Mouse (Mus musculus): Measurements from ENCODE around the gene Pbxip1. TPM values are rescaled to one million over a fixed set of nuclear protein-coding genes. Genes with fewer than 3 reads are reported as not detected.
A peak's percentile ranks its signal among the peaks of the same experiment; 100 is the strongest.

Gene Pbxip1
- total RNA-seq, 1 experiment: 19.3 TPM

- Histone ChIP-seq H3K4me3 (ENCODE audit: insufficient read depth in 1 of 2, low read depth in 1 of 2, low read length in 2 of 2, poor library complexity in 1 of 2, severe bottlenecking in 1 of 2) (peak overlapping the region; percentile 52 to 64), H3K4me1 (ENCODE audit: control insufficient read depth in 2 of 2, insufficient read depth in 2 of 2, low read length in 2 of 2, poor library complexity in 1 of 2) (peaks cover 0 to 4% of the 10 kb centered on the region in 2 experiments; a peak in 3 of 4 replicates), H3K9ac (ENCODE audit: insufficient read depth, low read depth, low read length, poor library complexity, severe bottlenecking) (peak overlapping the region; percentile 67), H3K9me3 (ENCODE audit: control insufficient read depth, insufficient read depth, low read depth, low read length) (no peaks in the 10 kb centered on the region), H3K27ac (ENCODE audit: insufficient read depth, low read depth, low read length, poor library complexity, severe bottlenecking) (no peak overlapping the region), H3K36me3 (ENCODE audit: control insufficient read depth, insufficient read depth, low read length, poor library complexity, severe bottlenecking) (no peaks in the 10 kb centered on the region)
- peak; percentile 82 for DNase-seq (ENCODE audit: low read depth, low spot score)
- TF ChIP-seq ZNF384 (IDR thresholded peaks at IDR 0.05; ENCODE audit: low read depth, low read length): no peak
- TF ChIP-seq HCFC1 (IDR thresholded peaks at IDR 0.05; ENCODE audit: borderline replicate concordance, insufficient read depth, low read length): no peak
- no peak for TF ChIP-seq ZC3H11A (IDR thresholded peaks at IDR 0.05; ENCODE audit: borderline replicate concordance, low read depth, low read length)
- no peak for TF ChIP-seq MAFK (IDR thresholded peaks at IDR 0.05; ENCODE audit: insufficient read depth, low read depth, low read length)
- TF ChIP-seq CHD2 (IDR thresholded peaks at IDR 0.05; ENCODE audit: low read depth, low read length): no peak
- in situ Hi-C loops (cut with MboI; ENCODE audit: low sequenced_read_pairs in 2 of 2, unreplicated experiment in 2 of 2): no loop called here
These were observed 40.5 kb upstream of the Pbxip1 start for GRCm38 (mm10) chr3:89395806-89396653.

DNA sequence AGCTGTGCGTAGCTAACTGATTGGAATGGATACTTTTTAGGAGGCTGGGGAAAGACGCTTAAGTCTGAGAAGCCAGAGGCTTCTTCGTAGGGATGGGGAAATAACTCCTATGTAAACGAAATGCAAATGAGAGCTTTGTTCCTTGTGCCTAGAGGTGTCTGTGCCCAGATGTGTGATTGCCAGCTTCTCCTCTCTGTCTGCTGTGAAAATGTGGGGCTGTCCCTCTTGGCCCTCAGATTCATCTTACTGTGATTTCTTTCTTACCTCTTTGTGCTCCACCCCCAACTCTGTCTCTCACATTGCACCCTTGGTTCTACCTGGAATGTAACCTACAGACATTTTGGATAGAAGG lies 39.9 kb upstream of the Pbxip1 start:
- Histone ChIP-seq H3K4me3 (ENCODE audit: insufficient read depth in 1 of 2, low read depth in 1 of 2, low read length in 2 of 2, poor library complexity in 1 of 2, severe bottlenecking in 1 of 2) (peak overlapping the region; percentile 52 to 64; a peak in 3 of 4 replicates), H3K9me3 (ENCODE audit: control insufficient read depth, insufficient read depth, low read depth, low read length) (no peaks in the 10 kb centered on the region), H3K27ac (ENCODE audit: insufficient read depth, low read depth, low read length, poor library complexity, severe bottlenecking) (no peak overlapping the region), H3K9ac (ENCODE audit: insufficient read depth, low read depth, low read length, poor library complexity, severe bottlenecking) (peak overlapping the region; percentile 21; the same call in 1 of the 2 replicates), H3K36me3 (ENCODE audit: control insufficient read depth, insufficient read depth, low read length, poor library complexity, severe bottlenecking) (peaks cover 4% of the 10 kb centered on the region; the same call in 1 of the 2 replicates), H3K4me1 (ENCODE audit: control insufficient read depth in 2 of 2, insufficient read depth in 2 of 2, low read length in 2 of 2, poor library complexity in 1 of 2) (no peaks in the 10 kb centered on the region; a peak in 1 of 4 replicates)
- DNase-seq (ENCODE audit: low read depth, low spot score): no peak
- TF ChIP-seq ZC3H11A (IDR thresholded peaks at IDR 0.05; ENCODE audit: borderline replicate concordance, low read depth, low read length): no peak
- no peak for TF ChIP-seq HCFC1 (IDR thresholded peaks at IDR 0.05; ENCODE audit: borderline replicate concordance, insufficient read depth, low read length)
- TF ChIP-seq CHD2 (IDR thresholded peaks at IDR 0.05; ENCODE audit: low read depth, low read length): no peak
- TF ChIP-seq MAFK (IDR thresholded peaks at IDR 0.05; ENCODE audit: insufficient read depth, low read depth, low read length): no peak
- no peak for TF ChIP-seq ZNF384 (IDR thresholded peaks at IDR 0.05; ENCODE audit: low read depth, low read length)
- in situ Hi-C loops (cut with MboI; ENCODE audit: low sequenced_read_pairs in 2 of 2, unreplicated experiment in 2 of 2): no loop called here

DNA sequence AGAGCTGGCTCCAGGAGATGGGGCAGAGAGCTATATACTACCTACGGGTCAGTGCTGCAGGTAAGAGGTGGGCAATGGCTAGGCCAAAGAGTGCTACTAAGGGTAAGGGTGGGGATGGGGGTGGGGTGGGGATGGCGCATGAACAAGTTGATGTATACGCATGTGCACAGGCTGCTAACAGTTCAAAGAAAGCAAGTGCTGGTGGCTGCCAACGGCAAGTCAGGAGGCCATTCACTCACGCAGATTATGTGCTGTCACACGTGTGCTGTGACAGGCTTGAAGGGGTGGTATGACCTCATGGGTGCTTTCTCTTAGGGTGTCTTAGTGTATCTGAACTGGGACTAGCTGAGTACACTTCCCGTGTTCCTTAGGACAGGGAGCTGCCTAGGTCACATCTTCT lies 35.2 kb upstream of the Pbxip1 start:
- H3K4me1 ChIP-seq (ENCODE audit: control insufficient read depth in 2 of 2, insufficient read depth in 2 of 2, low read length in 2 of 2, poor library complexity in 1 of 2): peaks cover 0 to 4% of the 10 kb centered on the region in 2 experiments; a peak in 1 of 4 replicates
- no peak overlapping the region for H3K27ac ChIP-seq (ENCODE audit: insufficient read depth, low read depth, low read length, poor library complexity, severe bottlenecking)
- H3K9me3 ChIP-seq (ENCODE audit: control insufficient read depth, insufficient read depth, low read depth, low read length): no peaks in the 10 kb centered on the region
- no peak overlapping the region for H3K9ac ChIP-seq (ENCODE audit: insufficient read depth, low read depth, low read length, poor library complexity, severe bottlenecking)
- no peak for DNase-seq (ENCODE audit: low read depth, low spot score)
- TF ChIP-seq HCFC1 (IDR thresholded peaks at IDR 0.05; ENCODE audit: borderline replicate concordance, insufficient read depth, low read length) (no peak), CHD2 (IDR thresholded peaks at IDR 0.05; ENCODE audit: low read depth, low read length) (no peak), ZC3H11A (IDR thresholded peaks at IDR 0.05; ENCODE audit: borderline replicate concordance, low read depth, low read length) (no peak)
- in situ Hi-C loops (cut with MboI; ENCODE audit: low sequenced_read_pairs in 2 of 2, unreplicated experiment in 2 of 2): no loop called here
- no peak overlapping the region for H3K4me3 ChIP-seq (ENCODE audit: insufficient read depth in 1 of 2, low read depth in 1 of 2, low read length in 2 of 2, poor library complexity in 1 of 2, severe bottlenecking in 1 of 2)
- H3K36me3 ChIP-seq (ENCODE audit: control insufficient read depth, insufficient read depth, low read length, poor library complexity, severe bottlenecking): peaks cover 20% of the 10 kb centered on the region; the same call in 1 of the 2 replicates

DNA sequence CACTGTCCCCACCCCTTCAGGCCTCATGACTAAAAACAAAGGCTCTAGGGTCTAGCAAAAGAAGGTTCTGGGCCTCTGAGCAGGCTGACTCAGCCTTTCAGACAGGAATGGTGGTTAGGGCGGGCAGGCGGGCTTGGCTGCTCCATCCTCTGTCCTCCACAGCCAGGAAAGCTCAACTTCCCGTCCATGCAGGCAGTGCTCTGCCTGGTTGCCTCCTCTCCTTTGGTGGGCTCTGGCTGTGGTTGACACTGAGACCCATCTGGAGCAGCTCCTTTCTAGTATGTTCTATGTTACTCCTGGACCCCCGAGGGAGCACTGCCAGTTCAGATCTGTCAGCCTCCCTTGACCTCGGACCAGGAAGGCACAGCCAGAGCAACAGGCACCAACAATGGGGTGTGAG lies 33.8 kb upstream of the Pbxip1 start, which contains the start of gene Lenep:
Gene Lenep, minus strand, starts transcription at position 101 of the 400 bp plus-strand sequence.
- Histone ChIP-seq H3K4me3 (ENCODE audit: insufficient read depth in 1 of 2, low read depth in 1 of 2, low read length in 2 of 2, poor library complexity in 1 of 2, severe bottlenecking in 1 of 2) (no peak within 1 kb of the TSS), H3K27ac (ENCODE audit: insufficient read depth, low read depth, low read length, poor library complexity, severe bottlenecking) (no peak within 1 kb of the TSS), H3K9ac (ENCODE audit: insufficient read depth, low read depth, low read length, poor library complexity, severe bottlenecking) (no peak within 1 kb of the TSS), H3K9me3 (ENCODE audit: control insufficient read depth, insufficient read depth, low read depth, low read length) (no peaks in the 10 kb centered on the region), H3K4me1 (ENCODE audit: control insufficient read depth in 2 of 2, insufficient read depth in 2 of 2, low read length in 2 of 2, poor library complexity in 1 of 2) (peaks cover 0 to 8% of the 10 kb centered on the region in 2 experiments; a peak in 2 of 4 replicates), H3K36me3 (ENCODE audit: control insufficient read depth, insufficient read depth, low read length, poor library complexity, severe bottlenecking) (peaks cover 26% of the 10 kb centered on the region; the same call in 1 of the 2 replicates)
- no peak for DNase-seq (ENCODE audit: low read depth, low spot score)
- TF ChIP-seq CHD2 (IDR thresholded peaks at IDR 0.05; ENCODE audit: low read depth, low read length) (no peak), ZNF384 (IDR thresholded peaks at IDR 0.05; ENCODE audit: low read depth, low read length) (no peak), ZC3H11A (IDR thresholded peaks at IDR 0.05; ENCODE audit: borderline replicate concordance, low read depth, low read length) (no peak), MAFK (IDR thresholded peaks at IDR 0.05; ENCODE audit: insufficient read depth, low read depth, low read length) (no peak), HCFC1 (IDR thresholded peaks at IDR 0.05; ENCODE audit: borderline replicate concordance, insufficient read depth, low read length) (no peak)
- in situ Hi-C loops (cut with MboI; ENCODE audit: low sequenced_read_pairs in 2 of 2, unreplicated experiment in 2 of 2): no loop called here

Measured in ES-E14 (cell line).